Mouse (Mus musculus) cortical plate, adult 2 months (tissue): ENCODE results near the gene Map7.

Source experiments
- CTCF ChIP-seq: fragments of 200-500 bp; IDR thresholded peaks from 2 replicates; pipeline ENCODE4 v1.5.1; 2011; ENCODE audit warnings: mild to moderate bottlenecking, control low read depth, low read length; ENCODE audit not compliant: insufficient read depth; ENCODE audit errors: extremely low read depth
- POLR2A ChIP-seq: fragments of 200-500 bp; IDR thresholded peaks from 2 replicates; pipeline ENCODE4 v1.6.1; 2011; ENCODE audit warnings: mild to moderate bottlenecking, low read length, control low read depth; ENCODE audit not compliant: insufficient read depth; ENCODE audit errors: extremely low read depth

GRCm38 (mm10) chr10:20153507-20153906, 5.2 kb downstream of the Map7 start:
- no peak for TF ChIP-seq CTCF
- TF ChIP-seq POLR2A = no peak
